Mouse (Mus musculus) T-helper 17 cell (primary cell): ENCODE measurements around the gene Meltf.

Experiments used
- in situ Hi-C, 2 experiments: fragments of 300-600 bp; cut with MboI, MseI; formaldehyde crosslinking; loops; 1 replicate in 1 of 2; 2 replicates in 1 of 2; pipeline ENCODE4 v1.15.1; 2025; ENCODE audit warnings: high pct_unique_total_duplicates in 2 of 2

Meltf gene

DNA sequence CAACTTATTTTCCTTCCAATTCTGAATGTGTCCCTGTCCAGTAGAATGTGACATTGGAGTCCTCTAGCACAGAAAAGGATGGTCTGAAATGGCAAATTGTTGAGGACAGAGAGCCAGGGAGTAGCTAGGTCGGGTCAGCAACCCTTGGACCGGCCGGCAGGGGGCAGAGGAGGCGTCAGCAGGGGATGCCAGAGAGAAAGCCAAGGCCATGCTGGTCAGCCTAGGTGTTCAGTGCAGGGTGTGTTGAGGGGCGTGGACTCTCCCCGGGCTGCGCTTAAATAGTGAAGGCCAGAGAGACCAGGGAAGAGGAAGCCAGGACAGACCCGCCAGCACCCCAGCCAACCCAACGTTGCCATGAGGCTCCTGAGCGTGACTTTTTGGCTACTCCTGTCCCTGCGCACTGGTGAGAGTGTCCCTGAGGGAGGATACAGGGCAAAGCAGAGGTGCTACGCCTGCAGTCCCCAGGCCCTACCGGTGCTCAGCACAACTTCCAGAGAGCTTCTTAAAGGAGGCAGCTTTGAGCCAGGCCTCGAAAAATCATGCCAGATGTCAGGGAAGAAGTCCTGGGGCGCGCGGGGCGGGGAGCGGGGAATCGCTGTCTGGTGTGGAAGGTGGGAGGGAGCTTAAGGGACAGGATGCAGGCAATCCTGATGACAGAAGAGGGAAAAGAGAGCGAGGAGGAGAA lies at the start of gene Meltf:
Gene Meltf, plus strand, starts transcription at position 238 of the 685 bp plus-strand sequence.
- in situ Hi-C loops: loop anchor here in 1 of 2 experiments (5.0 kb wide), 1 partner anchor 39 kb away; no protein-coding TSS in a partner anchor

DNA sequence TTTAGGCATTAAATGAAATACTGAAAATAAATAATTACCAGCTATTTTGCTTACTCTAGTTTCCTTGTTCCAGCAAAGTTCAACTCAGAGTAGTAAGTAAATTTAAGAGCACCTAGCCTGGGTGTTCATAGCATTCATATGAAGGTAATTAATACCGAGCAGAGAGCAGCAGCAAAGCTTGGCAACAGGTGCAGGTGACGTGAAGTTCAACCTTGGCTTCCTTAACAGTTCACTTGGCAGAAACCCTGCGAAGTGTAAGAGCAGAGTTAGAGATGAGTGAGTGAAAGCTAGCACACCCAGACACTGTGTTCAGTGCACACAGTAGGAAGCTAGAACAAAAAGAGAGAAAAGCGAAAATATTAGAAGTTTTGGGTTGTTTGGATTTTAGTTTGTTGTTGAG lies 47.9 kb upstream of the Meltf start:
- in situ Hi-C loops: no loop called here

DNA sequence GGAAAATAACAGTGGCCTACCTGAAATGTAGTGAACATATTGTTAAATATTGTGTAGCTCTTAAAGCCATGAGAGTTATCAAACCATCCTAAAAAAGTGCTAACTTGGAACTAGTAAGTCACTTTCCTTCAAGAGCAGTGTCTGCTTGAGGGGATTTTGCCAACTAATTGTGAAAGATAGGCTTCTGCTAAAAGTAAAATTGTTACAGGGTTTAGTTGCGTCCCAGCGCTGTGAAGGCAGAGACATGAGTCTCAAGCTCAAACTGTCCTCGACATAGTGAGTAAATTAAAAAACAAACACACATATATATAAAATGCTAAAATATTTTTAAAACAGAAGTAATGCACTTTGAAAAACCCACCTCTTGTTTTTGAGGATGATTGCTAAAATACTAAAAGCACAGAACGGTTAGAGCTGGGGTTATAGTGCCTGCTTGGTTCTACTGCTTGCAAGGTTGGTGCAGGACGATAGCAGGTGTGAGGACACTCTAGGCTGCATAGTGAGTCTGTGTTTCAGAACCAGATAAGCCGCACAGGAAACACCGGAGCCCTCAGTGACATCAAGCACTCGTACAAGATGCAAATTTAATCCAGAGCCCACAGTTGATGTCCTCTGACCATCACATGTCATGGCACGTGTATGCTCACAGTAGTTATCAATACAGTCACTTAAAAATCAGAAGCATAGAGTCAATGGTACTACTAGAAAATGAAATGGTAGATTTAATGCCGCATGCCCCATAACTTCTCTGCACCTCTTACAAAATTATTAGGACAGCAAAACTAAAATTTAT lies 45.8 kb upstream of the Meltf start:
- in situ Hi-C loops: no loop called here

DNA sequence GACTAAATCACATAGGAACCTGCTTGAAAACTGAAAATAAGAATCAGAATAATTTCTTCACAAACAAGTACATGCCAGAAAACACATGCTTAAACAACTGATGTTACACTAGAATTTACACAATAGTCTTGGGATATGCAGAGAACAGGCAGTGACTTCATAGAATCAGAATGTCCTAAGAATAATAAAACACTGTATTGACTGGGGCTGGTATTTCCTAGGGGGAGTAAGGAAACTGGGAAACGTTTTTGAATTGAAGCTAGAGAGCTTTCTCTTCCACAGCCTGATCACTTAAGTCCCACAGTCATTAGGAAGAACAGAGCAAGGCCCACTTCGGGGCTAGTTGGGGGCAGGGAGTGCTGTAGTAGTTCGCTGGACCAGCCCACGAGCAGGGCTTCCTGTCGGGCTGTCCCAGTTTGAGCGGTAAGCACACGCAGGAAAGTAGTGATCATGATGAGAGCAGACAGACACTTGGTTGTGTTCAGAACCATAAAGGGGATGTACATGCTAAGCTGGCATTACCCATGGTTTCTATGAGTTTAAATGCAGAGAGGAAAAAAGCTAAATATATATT lies 44.5 kb upstream of the Meltf start:
- in situ Hi-C loops: no loop called here

DNA sequence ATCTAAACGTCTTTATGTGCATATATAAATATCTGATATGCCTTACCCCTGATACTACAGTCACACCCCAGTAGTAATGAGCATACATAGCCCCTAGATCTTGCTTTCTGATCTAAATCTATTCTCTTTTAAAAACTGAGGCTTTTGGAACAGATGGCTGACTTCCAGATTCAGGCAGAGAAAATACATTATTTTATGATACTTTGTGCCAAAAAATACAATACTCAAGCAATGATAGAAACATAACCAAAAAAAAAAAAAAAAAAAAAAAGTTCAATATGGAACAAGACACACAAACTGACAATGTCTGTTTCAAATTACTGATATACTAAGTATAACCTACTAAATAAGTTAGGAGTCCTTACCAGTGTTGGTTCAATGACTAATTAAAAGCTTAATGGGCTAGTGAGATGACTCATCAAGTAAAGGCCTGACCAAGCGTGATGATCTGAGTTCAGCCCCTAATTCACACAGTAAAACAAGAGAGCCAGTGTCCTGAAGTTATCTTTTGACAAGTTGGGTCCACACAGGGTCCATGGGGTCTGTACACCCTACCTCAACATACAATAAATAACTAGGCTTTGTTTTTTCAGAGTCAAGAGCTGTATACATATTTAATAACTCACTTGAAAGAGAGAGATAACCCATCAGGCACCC lies 43.8 kb upstream of the Meltf start:
- in situ Hi-C loops: no loop called here

DNA sequence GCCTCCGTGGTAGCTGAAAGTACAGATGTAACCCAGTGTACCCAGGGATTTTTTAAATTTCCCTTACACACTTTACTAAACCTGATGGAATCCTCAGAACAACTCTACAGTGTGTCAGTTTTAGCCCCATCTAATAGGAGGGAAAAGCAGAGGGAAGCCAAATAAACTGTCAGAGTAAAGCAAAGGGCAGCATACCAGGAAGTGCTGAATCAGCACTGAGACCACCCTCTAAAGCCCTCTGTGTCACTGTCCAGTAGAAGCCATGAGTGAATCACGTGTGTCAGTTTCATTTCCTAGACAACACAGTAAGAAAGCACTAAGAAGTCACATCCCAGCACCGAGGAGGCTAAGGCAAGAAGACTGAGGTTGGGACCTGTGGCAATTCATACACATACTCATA lies 41.2 kb upstream of the Meltf start:
- in situ Hi-C loops: no loop called here

DNA sequence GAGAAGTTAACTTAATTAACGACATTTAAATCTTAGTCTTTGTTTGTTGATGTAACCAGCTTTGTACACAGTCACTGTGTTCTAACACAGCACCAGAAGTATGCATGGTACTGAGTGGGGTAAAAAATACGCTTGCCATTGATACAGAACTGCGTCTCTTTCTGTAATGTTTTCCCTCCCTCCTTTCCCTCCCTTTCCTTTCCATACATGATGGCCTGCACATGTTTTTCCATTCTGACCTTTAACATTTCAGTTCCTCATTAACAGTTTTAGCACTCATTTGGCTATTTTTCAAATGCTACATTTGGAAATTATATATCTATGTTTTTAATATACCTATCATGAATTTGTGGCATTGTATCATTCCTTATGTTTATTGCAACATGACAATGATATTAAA lies 34.4 kb upstream of the Meltf start:
- in situ Hi-C loops: no loop called here

DNA sequence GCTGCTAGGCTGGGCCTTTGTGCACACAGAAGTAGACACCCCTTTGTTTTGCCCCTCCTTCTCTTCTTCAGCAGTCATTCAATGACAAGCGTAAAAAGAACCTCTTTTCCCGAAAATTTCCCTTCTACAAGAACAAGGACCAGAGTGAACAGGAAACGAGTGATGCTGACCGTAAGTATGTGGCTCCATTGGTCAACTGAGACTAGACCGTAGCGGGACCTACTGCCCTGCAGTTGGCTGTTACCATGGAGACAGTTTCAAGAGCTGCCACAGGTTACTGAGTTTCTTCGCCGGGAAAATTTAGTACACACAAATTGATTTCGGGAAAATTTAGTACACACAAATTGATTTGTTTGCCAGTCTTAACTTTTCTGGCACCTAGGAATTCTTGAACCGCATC lies 31.8 kb upstream of the Meltf start:
- in situ Hi-C loops: no loop called here

DNA sequence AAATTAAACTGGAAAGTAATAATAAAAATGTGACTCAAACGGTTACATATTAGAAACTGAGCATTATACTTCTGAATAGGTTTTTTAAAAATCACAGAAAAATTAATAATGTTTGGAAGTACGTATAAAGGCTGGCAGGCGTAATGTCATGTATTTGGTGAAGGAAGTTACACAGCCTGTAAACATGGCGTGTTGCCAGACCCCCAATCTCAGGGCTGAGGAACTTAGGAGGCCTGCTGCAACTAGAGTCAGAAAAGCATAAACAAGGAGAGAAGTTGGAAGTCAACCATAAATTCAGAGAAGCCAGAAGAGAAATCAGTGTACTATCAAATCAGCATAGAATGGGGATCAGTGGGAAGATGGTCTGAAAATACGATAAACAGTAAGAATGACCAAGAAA lies 14.7 kb upstream of the Meltf start:
- in situ Hi-C loops: no loop called here

DNA sequence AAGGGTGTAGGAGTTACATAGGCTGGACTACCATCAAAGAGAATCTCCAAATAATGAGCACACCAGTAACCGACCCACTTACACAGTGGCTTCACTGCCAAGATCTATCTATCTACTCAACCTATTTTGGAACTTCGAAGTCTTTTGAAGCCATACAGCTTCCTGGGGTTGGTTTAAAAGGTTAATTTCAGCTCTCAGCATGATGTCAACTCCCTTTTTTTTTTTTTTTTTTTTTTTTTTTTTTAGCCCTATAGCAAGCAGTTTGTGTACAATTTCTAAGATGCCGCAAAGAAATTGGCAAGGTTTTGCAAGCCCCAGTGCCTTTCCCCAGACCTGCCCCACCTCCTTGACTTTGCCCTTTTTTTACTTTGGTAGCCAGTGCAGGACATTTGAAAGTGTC lies 13.4 kb upstream of the Meltf start:
- in situ Hi-C loops: no loop called here

DNA sequence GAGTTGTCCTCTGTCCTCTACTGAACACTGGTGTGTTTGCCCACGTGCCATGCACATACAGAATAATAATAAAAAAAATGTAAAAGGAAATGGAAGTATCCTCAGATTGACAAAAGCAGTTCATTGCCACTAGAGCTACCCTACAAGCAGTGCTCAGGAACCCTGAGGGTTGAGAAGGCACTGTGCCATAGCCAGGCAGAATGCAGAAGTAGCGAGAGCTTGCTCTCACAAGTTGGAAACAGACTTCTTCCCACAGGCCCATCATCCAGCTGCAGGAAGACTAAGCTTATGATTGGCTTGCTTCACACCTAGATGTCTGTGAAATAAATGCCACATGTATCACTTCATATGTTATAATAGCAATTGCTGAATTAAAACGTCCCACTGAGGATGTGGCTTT lies 11.7 kb upstream of the Meltf start:
- in situ Hi-C loops: no loop called here

DNA sequence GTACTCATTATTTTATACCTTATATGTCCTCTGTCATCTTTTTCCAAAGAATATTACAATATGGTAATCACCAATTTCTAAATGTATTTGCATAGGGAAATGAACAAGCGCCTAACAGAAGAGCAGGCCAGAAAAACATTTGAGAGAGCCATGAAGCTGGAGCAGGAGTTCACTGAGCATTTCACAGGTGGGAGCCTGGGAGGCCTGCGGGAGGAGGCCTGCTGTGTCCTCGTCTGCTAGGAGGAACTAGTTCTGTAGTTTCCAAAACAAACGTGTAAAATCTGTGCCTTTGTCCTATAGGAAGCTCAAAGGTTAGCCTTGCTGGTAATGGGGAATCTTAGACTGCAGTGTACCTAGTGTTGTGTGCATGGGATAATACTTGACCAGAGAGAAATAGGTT lies 10.9 kb upstream of the Meltf start:
- in situ Hi-C loops: no loop called here

DNA sequence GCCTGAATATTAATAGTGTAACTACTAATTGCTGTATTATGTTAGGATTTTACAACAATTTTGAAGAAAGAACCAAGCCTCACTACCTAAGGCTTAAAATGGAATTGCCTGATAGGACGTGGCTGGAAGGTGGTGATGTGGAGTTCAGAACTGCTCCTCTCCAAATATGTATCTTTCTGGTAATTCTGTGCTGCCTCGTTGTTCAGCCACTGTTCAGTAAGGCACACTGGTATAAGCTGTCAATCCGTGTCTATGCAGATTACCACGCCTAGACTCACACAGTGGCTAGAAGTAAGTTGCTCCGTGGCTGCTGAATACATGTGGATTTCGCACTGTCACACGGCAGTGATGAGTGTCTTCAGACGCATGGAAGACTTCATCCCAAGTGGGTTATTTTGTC lies 4.9 kb upstream of the Meltf start:
- in situ Hi-C loops: no loop called here

DNA sequence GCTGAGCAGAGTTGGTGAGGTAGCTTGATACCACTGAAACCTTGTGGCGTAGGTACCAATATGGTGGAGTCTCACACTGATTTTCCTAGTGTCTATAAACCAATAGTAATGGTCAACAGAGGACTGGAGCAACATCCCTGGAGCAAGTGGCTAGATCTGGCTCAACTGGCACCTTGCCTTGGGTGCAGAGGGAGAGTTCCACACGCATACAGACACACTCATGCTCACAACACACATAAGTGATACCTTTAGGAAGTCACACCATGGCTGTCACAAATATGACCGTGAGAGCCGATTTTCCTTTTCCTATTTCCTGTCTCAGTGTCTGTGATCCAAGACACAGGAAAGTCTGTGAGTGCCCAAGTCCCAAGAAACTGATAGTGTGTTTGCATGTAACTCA lies 3.2 kb upstream of the Meltf start:
- in situ Hi-C loops: loop anchor here in 1 of 2 experiments (5.0 kb wide), 1 partner anchor 42 kb away; no protein-coding TSS in a partner anchor

DNA sequence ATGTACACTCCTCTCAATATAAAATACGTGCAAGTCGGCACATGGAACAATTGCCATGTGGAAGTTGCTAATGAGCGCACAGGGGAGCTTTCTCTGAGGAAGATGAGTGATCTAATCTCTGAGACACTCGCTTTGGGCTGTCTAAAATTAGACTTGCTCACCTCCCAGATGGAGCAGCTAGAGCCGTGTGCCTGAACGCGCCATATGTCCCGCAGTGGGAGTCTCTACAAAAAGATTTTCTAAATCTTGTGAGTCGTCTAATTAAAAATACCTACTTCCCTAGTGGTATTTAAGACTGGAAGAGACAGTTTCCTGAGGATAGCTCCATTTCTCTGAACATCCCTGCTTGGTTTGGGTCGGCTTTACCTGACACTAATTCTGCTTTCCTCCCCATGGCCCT lies 2.2 kb upstream of the Meltf start:
- in situ Hi-C loops: loop anchor here in 1 of 2 experiments (5.0 kb wide), 1 partner anchor 41 kb away; no protein-coding TSS in a partner anchor

DNA sequence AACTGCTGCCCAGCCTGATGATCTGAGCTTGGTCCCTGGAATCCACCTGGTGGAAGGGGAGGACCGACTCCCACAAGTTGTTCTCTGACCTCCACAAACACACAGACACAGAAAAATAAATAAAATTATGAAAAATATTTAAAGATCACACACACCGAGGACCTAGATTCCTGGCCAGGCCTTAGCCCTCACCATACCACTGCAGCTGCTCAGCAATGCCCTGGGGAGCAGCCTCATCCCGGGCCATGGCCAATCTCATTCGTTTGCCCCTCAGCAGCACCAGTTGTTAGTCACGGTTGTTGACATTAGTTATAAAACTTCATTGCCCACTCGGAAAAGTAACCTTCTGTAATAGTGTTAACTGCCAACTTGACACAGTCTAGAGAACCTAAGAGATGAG lies 558 bp upstream of the Meltf start:
- in situ Hi-C loops: loop anchor here in 1 of 2 experiments (5.0 kb wide), 1 partner anchor 39 kb away; no protein-coding TSS in a partner anchor

DNA sequence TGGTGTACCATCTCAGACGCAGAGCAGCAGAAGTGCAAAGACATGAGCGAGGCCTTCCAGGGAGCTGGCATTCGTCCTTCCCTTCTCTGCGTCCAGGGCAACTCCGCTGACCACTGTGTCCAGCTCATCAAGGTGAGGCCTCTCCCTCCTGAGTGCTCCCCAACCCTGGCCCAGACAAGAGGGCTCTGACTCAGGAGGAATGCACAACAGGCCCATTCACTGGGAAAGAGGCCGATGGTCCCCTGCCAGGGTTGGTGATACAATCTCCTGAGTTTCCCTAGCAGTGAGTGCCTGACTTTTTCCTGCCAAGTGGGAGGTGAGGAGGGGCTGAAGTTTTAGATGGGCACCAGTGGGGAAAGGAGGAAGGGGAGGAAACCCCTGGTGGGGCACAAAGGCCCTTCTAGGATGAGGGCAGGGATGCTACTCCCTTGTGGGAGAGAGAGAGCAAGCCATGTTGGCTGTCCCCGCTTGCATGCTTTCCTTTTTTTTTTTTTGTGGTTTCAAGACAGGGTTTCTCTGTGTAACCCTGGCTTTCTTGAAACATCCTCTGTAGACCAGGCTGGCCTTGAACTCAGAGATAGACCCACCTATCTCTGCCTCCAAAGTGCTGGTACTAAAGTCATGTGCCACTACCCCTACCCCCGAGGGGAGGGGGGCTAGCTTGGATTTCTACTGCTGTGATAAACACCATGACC lies 1.7 kb downstream of the Meltf start:
- in situ Hi-C loops: no loop called here

DNA sequence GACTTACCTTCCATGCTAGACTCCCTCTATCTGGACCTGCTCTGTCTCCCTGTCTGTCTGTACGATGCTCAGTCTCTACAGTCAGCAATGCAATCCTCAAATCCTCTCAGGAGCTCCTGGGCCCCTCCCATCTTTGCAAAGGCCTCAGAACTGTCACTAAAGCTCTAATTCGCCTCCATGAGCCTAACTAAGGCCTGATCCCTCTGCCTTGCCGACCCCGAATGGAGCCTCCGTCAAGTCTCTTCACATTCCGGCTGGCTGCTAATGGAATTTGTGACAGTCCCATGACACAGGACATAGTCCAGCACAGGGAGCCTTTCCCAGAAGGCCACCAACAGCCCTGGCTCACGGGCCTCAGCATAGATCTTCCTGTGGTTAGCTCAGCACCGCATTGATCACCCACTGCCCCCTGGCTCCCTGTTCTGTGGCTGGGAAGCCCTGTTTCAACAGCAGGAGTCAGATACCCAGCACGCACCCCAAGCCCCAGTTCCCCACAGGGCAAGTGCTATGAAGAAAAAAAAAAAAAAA lies 3.8 kb downstream of the Meltf start:
- in situ Hi-C loops: no loop called here

DNA sequence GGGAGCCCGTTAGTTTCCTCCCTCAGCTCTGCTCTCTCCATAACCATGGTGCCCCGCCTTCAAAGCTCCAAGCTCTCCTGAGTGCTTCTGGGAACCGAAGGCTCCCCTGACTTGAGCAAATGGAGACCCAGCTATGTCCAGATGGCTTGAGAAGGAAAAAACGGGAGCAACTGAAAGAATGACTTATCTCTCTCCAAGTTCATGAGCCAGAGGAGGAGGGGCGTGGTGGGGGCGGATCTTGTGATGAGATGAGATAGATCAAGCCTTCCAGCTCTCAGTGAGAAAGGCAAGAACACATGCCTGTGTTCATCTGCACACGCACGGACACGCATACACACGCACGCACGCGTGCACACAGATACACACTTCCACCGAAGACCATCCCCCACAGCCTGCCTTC lies 4.7 kb downstream of the Meltf start:
- in situ Hi-C loops: no loop called here

DNA sequence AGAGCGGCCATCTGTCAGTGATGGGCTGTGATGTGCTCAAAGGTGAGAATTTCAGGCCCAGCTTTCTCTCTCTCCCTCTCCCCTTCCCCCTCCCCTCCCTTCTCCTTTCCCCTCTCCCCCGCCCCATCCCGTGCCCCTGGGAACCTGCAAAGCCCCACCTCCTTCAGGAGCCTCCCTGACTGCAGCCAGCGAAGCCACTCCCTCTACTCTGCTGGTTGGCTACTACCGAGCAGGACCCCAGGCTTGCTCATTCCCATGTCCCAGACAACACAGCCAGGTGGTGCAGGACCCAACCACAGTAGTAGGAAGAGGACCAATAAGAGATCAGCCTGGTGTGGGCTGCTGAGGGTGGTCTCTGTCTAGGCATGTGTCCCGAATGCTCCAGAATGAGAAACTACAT lies 5.3 kb downstream of the Meltf start:
- in situ Hi-C loops: no loop called here

DNA sequence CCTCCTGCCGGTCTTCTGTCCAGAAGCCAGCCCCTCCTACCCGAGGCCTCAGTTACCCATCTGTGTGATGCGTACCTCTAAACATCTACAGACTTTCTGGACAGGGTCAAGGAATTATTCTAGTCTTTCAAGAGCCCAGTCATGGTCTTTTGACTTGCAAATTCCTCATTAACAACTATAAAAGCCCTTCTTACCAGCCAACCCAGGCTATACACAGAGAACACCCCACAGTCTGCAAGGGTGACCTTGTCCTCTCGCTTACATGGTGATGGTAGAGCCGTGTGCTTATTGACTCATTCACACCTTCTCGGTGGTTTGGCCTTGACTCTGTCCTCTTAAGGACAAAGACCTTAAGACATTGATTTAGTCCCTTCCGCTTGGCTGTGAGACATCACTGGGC lies 12.3 kb downstream of the Meltf start:
- in situ Hi-C loops: no loop called here
